Mouse (Mus musculus) testis, adult 2 months (tissue): Measurements from ENCODE around the gene Adgrb3.

Experiments
- CTCF ChIP-seq: fragments of 200-500 bp; IDR thresholded peaks from 2 replicates; pipeline ENCODE4 v1.5.1; 2012; ENCODE audit warnings: low read depth, mild to moderate bottlenecking, inconsistent platforms, low read length, moderate library complexity; ENCODE audit not compliant: control insufficient read depth, insufficient read depth, insufficient replicate concordance
- POLR2A ChIP-seq: fragments of 200-500 bp; IDR thresholded peaks from 2 replicates; pipeline ENCODE4 v1.6.1; 2012; ENCODE audit warnings: low read depth, mild to moderate bottlenecking, inconsistent platforms, low read length, moderate library complexity; ENCODE audit not compliant: control insufficient read depth

DNA sequence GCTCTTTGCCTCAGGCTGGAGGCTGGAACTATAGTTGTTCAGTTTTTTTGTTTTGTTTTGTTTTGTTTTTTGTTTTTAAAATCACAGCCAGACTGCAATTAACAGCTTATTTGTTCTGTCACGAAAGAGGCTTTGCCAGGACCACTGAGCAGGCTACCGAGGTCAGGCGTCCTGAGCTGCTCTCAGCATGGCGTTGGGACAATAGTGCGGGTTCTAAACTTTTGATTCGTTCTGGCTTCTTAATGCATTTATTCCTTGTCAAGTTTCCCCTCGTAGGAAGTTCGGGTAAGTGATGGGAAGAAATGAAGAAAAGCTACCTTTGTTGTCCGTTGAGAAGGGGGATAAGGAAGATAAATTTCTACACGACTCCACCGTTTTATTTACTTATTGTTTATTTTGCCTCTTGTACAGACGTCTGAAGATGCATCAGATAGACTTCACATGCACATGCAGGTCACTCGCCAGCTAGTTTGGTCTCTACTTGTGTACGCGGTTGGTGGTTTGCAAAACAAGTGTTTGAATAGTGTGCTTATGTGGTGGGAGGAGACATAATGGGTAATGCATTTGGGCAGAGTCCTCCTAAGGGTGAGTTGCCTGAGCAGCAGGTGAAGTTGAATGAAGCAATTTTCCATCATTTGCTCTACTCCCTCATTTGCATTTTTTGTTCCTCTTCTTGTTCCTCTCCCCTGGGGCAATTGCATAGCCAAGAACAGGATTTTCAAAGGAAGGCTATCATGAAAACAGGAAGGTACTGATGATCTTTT, 1.4 kb upstream of the Adgrb3 start:
- TF ChIP-seq CTCF (no peak), POLR2A (no peak)
